Mouse (Mus musculus) cerebellum, adult 2 months (tissue): ENCODE measurements around the gene Gmds.

Experiments
- CTCF ChIP-seq: fragments of 200-500 bp; IDR thresholded peaks from 2 replicates; pipeline ENCODE4 v1.5.1; 2011; ENCODE audit warnings: low read depth, mild to moderate bottlenecking, control low read depth, low read length, moderate library complexity, borderline replicate concordance; ENCODE audit not compliant: insufficient read depth
- POLR2A ChIP-seq: fragments of 200-500 bp; IDR thresholded peaks from 2 replicates; pipeline ENCODE4 v1.6.1; 2011; ENCODE audit warnings: low read length, control low read depth, borderline replicate concordance; ENCODE audit not compliant: insufficient read depth

GRCm38 (mm10) chr13:32227874-32228562, 110.5 kb downstream of the Gmds start:
- no peak for TF ChIP-seq POLR2A
- TF ChIP-seq CTCF = no peak
